Mouse (Mus musculus) G1E (cell line): ENCODE data around the gene Gabarap. TPM values are rescaled to one million over a fixed set of nuclear protein-coding genes. Genes with fewer than 3 reads are reported as not detected.
A peak's percentile ranks its signal among the peaks of the same experiment; 100 is the strongest.

Source experiments
- ATAC-seq: 2 replicates; pipeline ENCODE4 v1.8.0; 2016; ENCODE audit warnings: mild to moderate bottlenecking; ENCODE audit not compliant: insufficient number of reproducible peaks, poor library complexity, low FRiP score, severe bottlenecking; ENCODE audit errors: extremely low read depth
- DNase-seq: peaks from one replicate; pipeline ENCODE4 v3.0.0; 2012; ENCODE audit warnings: low spot score
- H3K27me3 ChIP-seq: 2 replicates; pipeline ENCODE4 v1.6.1; 2012; ENCODE audit warnings: mild to moderate bottlenecking, low read length, inconsistent platforms; ENCODE audit not compliant: insufficient read depth
- H3K36me3 ChIP-seq: replicated peaks from 2 replicates; pipeline ENCODE3; 2012; ENCODE audit warnings: mild to moderate bottlenecking, inconsistent platforms
- H3K4me1 ChIP-seq: 2 replicates; pipeline ENCODE4 v1.6.1; 2012; ENCODE audit warnings: low read depth, low read length, inconsistent platforms, mixed read lengths; ENCODE audit not compliant: insufficient read depth
- H3K4me3 ChIP-seq: 2 replicates; pipeline ENCODE4 v1.5.1; 2012; ENCODE audit warnings: low read depth, mild to moderate bottlenecking, inconsistent platforms, low read length, moderate library complexity, mixed read lengths
- H3K9me3 ChIP-seq: replicated peaks from 2 replicates; pipeline ENCODE4 v1.6.1; 2012; ENCODE audit warnings: inconsistent platforms
- CTCF ChIP-seq: IDR thresholded peaks from 2 replicates; pipeline ENCODE4 v1.5.1; 2012; ENCODE audit warnings: low read depth, low read length, inconsistent platforms, mixed read lengths
- GATA1 ChIP-seq: IDR thresholded peaks from 2 replicates; pipeline ENCODE4 v1.6.1; 2012; ENCODE audit warnings: borderline replicate concordance, low read length, inconsistent platforms, mixed read lengths
- GATA2 ChIP-seq: IDR thresholded peaks from 2 replicates; pipeline ENCODE4 v1.6.1; 2012; ENCODE audit warnings: low read depth, low read length, inconsistent platforms, borderline replicate concordance
- POLR2AphosphoS5 ChIP-seq: IDR thresholded peaks from 2 replicates; pipeline ENCODE4 v1.6.1; 2012; ENCODE audit warnings: low read depth, low read length, inconsistent platforms; ENCODE audit not compliant: insufficient replicate concordance
- TAL1 ChIP-seq: conservative IDR thresholded peaks from 2 replicates; pipeline ENCODE4 v1.6.1; 2012; ENCODE audit warnings: low read depth, low read length, inconsistent platforms, mixed read lengths
- polyA plus RNA-seq: library from polyadenylated mRNA; stranded (reverse); fragments of >175 nt; gene quantifications from 2 replicates; pipeline ENCODE4 v1.2.3, GENCODE M21; 2012
- total RNA-seq, 2 experiments: library from RNA; stranded (forward) in 1 of 2; stranded (reverse) in 1 of 2; fragments of 200-1000 nt in 1 of 2; fragments of >200 nt in 1 of 2; fragmentation: Nextera tagmentation in 1 of 2; gene quantifications; 2 replicates each; pipeline ENCODE4 v1.2.3; 2014 to 2017

The Gabarap gene
- total and polyA plus RNA-seq, 3 experiments, result 345 to 762 (median 569) TPM

DNA sequence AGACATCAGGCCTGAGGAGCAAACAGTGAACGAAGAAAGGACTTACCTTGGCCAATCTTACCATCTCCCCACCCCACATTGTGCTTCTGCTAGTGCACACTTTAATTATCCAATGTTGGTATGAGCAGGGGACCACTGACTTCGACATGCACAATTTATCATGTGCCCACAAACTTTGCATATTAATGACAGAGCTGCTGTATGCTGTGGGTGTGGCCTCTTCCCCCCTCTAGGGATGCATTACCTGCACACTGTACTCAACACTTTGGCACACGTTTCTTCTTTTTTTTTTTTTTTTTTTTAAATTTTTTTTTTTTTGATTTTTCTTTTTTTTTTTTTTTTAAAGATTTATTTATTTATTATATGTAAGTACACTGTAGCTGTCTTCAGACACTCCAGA, 20.2 kb upstream of the Gabarap start:
- DNase-seq (no peak), ATAC-seq (no peak)
- peaks cover 11% of the 10 kb centered on the region for H3K9me3 ChIP-seq
- peaks cover 83% of the 10 kb centered on the region for H3K36me3 ChIP-seq
- H3K27me3 ChIP-seq, result peaks cover 4% of the 10 kb centered on the region; the same call in 1 of the 2 replicates
- H3K4me1 ChIP-seq, result peaks cover 4% of the 10 kb centered on the region; the same call in 1 of the 2 replicates
- no peak for TF ChIP-seq TAL1
- TF ChIP-seq POLR2AphosphoS5, result no peak
- no peak for TF ChIP-seq GATA2
- no peak for TF ChIP-seq GATA1
- no peak for TF ChIP-seq CTCF
- H3K4me3 ChIP-seq, result no peak overlapping the region

DNA sequence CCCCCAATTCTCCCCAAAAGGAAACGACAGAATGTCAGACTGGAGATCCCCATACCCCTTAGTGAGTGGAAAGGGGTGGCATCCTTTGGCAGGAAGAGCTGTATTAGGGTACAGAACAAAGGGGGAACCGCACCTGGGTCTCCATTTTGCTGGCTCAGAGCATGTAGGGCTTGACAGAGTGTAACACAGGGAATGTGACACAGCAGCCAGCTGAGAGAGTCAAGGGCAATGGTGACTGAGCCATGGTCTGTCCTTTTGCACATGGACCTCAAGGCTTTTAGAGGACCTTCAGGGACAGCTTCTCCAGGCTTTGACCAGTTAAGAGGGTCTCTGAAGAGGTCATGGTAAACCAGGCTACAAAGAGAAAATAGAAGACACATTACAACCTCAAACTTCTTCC, 16.0 kb upstream of the Gabarap start:
- Histone ChIP-seq H3K4me3 (no peak overlapping the region), H3K9me3 (no peaks in the 10 kb centered on the region), H3K36me3 (peaks cover 88% of the 10 kb centered on the region), H3K4me1 (peaks cover 6% of the 10 kb centered on the region), H3K27me3 (no peaks in the 10 kb centered on the region)
- TF ChIP-seq TAL1, result no peak
- no peak for TF ChIP-seq GATA1
- TF ChIP-seq CTCF, result no peak
- no peak for TF ChIP-seq POLR2AphosphoS5
- TF ChIP-seq GATA2, result no peak
- no peak for DNase-seq
- ATAC-seq, result no peak

DNA sequence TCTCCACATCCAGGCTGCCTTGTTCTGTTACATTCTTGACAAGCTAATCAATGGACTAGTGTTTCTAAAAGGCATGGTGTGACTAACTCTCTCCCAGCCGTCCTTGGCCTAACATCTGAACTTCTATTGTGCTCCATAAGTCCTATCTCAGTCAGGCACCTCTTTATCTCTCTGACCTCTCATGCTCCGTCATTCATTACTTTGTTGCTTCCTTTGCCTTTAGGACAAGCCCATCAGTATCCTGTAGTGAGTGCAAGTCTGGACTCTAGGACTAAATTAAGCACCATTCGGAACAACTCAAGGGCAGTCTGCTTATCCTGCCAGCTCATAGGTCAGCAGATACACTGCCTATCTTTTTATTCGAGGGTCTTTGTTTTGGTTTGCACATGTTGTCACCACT, 14.7 kb upstream of the Gabarap start:
- ATAC-seq (no peak), DNase-seq (no peak)
- H3K27me3 ChIP-seq, result no peaks in the 10 kb centered on the region
- H3K4me1 ChIP-seq, result peaks cover 6% of the 10 kb centered on the region
- H3K4me3 ChIP-seq, result no peak overlapping the region
- H3K9me3 ChIP-seq, result no peaks in the 10 kb centered on the region
- TF ChIP-seq GATA2 (no peak), CTCF (no peak), POLR2AphosphoS5 (no peak), GATA1 (no peak), TAL1 (no peak)
- peaks cover 76% of the 10 kb centered on the region for H3K36me3 ChIP-seq

DNA sequence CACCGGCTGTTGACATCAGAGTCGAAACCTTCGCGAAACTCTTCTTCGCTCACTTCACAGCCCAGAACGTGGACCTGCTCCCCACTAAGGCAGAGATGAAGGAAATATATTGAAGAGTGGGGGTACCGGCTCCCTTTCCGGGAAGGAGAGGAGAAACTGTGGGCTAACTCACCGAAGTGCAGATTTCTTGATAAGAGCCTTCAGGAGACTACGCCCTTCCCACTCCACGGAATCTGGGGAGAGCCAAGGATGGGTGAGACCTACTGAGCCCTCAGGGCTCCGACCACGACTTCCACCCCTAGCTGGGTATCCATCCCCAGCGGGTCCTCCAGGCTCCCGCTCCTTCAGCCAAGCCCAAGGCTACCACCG, 11.1 kb upstream of the Gabarap start:
- H3K9me3 ChIP-seq, result no peaks in the 10 kb centered on the region
- no peak for TF ChIP-seq GATA2
- no peak for TF ChIP-seq TAL1
- TF ChIP-seq CTCF, result no peak
- TF ChIP-seq GATA1, result no peak
- TF ChIP-seq POLR2AphosphoS5, result no peak
- H3K27me3 ChIP-seq, result no peaks in the 10 kb centered on the region
- peak overlapping the region; percentile 79 for H3K4me3 ChIP-seq
- DNase-seq (no peak), ATAC-seq (no peak)
- H3K4me1 ChIP-seq, result peaks cover 30% of the 10 kb centered on the region
- H3K36me3 ChIP-seq, result peaks cover 63% of the 10 kb centered on the region

GRCm38 (mm10) chr11:69980196-69981140, 10.5 kb upstream of the Gabarap start:
- Histone ChIP-seq H3K4me3 (peak overlapping the region; percentile 79), H3K9me3 (no peaks in the 10 kb centered on the region), H3K27me3 (no peaks in the 10 kb centered on the region), H3K4me1 (peaks cover 34% of the 10 kb centered on the region), H3K36me3 (peaks cover 63% of the 10 kb centered on the region)
- peak; percentile 90 for ATAC-seq
- DNase-seq, result peak; percentile 90
- TF ChIP-seq GATA1, result no peak

- Histone ChIP-seq H3K36me3 (peaks cover 62% of the 10 kb centered on the region), H3K9me3 (no peaks in the 10 kb centered on the region), H3K27me3 (no peaks in the 10 kb centered on the region), H3K4me3 (peak within 1 kb of the TSS; percentile 79), H3K4me1 (peaks cover 34% of the 10 kb centered on the region)
- TF ChIP-seq TAL1 (no peak), GATA1 (no peak)
- no peak for ATAC-seq
- DNase-seq, result no peak
These were observed 9.7 kb upstream of the Gabarap start, which contains the start of gene Ctdnep1 for GRCm38 (mm10) chr11:69981141-69981762. Ctdnep1 (plus strand) TSS chr11:69981156.
